Mouse (Mus musculus) urinary bladder, postnatal 36 days (tissue): ENCODE measurements at regions not wholly inside any gene's neighbourhood (a gene's known extent, or its start where the extent isn't known, plus 50 kb on each side); places are given as distances from the start of the nearest gene placed in this dataset.

Experiments used
- DNase-seq, 2 experiments: peaks; one replicate each; pipeline ENCODE4 v3.0.0; 2022; ENCODE audit warnings: low spot score in 2 of 2, mixed read lengths in 1 of 2

DNA sequence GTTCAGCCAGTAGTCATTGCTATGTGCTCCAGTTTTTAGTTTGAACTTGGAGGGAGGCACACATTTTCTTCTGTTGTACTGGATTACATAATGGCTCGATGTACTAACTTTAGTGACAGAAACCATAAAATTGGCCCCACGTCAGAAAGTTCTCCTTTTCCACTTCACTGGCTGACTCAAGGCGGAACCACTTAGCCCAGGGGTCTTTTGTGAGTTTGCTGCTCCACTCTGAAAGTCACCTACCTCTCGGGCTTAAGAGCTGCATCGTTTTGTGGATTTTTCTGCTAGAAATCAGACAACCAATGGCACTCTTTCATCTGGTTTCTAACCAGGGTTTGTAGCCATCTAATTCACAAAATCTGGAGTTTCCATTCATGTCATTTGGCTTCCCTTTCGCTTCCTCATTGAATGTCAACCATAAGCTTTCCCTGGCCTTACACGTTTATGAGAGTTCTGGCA, 304.8 kb upstream of the Cited2 start:
- DNase-seq: peak in 1 of 2 experiments; percentile 9

DNA sequence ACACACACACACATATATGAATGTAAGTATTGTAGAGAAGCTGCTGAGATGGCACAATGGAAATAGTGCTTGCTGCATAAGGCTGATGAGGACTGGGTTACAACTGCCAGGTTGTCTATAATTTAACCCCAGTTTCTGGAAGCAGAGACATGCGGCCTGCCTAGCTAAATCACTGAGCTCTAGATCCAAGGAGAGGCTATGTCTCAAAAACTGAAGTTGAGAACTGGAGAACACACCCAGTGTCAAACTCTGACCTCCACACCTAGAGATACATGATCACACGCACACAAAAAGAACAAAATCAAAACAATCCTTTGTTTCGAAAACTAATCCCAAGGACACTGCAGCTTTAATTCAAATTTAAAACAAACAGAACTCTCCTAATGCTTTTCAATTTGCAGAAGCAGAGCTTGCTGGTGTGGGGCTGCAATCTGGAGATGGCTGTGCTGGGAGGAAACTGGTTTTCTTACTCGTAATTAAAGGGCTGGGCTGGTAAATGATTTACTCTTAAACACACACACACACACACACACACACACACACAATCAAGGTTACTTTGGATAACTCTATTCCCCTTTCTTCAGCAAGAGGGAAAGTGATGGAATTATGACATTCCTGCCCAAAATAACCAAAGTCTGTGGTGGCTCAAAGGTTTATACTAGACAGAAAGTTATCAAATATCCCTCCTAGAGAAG, 299.3 kb upstream of the Cited2 start:
- DNase-seq: no peak

DNA sequence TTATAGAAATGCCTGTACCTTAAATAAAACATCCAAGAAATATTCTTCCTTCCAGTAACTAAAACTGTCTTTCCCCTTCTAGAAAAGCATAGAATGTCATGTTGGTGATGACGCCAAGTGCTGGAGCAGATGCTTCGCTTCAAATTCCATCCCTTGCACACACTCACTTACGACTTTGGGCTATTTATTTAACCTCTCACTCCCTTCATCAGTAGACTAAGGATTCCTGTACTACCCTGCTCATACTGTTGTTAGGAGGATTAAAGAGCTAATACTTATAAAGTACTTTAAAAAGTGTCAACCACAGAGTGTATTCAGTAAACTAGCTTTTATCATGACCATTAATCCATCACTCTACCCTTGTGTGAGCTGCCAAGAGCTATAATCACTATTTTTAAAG, 296.8 kb upstream of the Cited2 start:
- no peak for DNase-seq

DNA sequence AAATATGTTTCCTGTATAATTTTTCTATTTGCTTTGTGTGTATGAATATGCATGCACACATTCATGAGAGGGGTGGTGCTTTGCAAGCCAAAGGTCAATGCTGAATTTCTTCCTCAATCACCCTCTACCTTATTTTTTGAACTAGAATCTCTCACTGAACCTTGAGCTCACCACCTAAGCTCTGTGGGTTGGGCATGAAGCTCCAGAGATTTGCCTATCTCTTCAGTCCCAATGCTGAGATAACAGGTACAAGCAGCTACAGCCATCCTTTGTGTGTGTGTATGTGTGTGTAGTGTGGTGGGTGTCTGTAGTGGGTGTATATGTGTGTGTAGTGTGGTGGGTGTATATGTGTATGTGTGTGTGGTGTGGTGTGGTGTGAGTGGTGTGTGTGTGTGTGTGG, 295.7 kb upstream of the Cited2 start:
- DNase-seq: no peak

DNA sequence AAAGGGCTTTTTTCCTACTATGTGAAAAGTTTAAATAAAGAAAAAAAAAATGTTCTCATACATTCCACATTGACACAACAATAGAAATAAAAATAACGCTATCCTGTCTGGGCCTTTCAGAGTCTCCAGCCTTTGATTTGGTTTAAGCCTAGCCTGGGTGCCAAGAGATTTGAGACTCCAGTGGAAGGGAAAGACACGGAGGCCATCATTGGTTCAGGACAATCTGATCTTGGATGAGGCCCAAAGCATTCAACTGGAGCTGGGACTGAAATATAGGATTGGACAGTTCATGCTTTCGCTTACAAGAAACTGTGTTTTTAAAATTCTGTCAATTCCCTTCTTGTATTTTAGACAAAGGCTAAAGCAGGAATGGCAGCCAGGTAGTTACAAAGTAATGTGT, 294.7 kb upstream of the Cited2 start:
- DNase-seq: no peak

DNA sequence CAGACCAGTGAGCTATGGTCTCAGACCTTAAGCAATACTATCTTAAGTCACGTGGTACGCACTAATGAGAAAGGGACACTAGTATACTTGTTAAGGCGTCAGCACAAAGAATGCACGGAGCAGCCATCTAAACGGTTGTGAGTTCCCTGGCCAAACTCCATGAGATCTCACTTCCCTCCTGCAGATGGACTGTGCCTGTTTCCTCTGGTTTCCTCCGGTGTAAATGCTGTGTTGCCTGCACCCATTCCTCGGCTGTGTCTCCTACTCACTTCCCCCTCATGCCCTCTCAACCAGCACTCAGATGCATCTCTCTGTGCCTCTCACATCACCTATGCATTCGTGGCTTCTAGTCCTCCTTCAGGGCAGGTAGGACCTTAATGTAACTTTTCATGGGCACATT, 291.9 kb upstream of the Cited2 start:
- DNase-seq: no peak

DNA sequence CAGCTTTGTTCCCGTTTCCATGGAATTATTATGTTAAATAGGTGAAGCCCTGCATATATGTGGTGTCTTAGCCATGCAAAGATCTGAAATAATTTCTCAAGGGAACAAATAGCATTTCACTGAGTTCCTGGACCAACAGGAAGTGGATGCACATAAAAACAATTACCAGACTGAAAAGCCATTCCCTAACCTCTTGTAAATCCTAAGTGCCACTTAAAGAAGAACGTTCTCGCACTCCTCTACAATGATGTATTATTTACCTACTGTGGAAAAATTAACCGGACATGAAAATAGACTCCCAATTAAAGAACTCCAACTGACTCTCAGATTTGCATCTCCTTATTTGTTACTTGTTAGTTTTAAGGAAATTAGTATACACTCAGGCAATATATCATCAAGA, 288.9 kb upstream of the Cited2 start:
- no peak for DNase-seq

DNA sequence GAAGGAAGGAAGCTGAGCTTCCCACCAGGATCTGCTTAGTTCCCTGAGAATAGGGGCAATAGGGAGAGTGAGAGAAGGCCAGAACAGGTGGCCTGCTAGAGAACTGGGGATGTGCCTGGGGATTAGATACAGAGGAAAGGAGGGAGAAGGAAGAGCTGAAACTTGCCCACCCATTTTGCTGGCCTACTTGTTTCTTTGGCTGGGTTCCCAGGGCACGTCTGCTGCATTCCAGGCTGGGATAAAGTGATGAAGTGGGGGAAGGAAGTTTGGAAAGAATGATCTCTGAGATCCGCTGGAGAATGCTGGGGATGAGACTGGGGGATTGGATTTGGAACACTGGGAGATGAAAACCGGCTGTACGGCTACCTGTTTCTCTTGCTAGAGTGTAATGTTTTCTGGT, 272.8 kb upstream of the Cited2 start:
- DNase-seq: no peak

DNA sequence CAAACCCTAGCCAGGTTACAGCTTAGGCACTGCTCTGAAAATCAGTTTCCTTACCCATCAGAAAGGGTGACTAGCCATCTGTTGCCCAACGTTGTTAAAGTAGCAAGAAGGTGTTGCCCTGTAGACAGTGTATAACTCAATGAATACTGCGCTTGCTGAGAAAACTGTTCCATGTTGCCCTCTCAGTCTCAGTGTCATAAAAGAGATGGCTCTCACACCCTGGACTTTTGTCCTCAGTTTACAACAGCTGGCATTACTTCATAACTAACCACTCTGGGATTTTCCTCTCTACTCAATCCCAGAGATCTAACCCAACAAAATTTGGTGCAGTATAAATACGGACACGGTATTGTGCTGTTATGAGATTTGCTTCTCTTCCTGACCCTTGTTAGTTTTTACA, 252.1 kb upstream of the Cited2 start:
- no peak for DNase-seq

DNA sequence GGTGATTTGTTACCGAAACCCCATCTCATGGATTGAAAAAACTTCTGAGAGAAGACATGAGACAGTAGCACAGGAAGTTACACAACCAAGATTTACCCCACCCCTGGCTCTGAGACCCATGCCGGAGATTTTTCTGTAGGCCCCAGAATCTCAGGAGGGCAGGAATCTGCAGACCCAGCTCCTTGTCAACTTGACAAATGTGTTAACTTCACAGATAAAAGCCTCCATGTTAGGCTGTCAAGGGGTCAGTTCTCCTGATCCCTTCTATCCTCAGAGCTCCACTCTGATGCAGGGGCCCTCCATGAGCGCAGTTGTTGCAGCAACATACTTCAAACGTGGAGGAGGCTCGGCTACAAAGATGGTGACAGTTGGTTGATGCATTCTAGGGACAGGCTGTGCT, 250.5 kb upstream of the Cited2 start:
- DNase-seq: no peak

DNA sequence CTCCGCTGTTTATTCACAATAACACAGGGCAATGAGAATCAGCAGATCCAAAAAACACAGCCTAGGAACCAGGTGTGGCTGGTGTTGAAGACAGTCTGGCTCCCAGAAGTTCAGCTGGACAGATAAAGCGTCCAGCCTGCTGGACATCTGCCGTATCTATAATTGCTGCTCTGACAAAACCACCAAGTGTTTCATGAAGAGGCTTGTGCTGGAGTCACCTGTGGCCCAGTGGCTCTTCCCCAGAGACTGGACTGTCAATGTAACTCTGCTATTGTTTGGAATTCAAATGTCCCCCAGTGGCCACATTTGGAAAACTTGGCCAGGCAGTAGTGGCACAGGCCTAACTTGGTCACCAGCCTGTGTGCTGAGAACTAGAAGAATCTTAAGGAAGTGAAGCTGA, 247.0 kb upstream of the Cited2 start:
- no peak for DNase-seq

DNA sequence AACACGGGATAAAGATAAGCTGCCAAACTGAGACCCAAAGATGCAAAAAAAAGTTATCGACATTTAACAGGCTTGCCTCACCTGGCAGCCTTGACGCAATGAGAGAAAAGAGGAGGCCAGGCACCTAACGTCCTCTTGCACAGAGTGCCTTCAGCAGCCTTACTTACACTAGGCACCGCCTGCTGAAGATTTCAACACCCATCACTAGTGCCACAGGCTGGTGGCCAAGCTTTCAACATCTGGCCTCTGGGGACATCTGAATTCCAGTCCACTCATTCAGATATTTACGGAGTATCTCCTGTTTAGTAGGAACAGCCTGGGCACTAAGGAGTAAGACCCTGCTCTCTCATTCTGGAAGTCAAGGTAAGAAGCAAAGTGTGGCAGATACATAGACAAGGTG, 246.3 kb upstream of the Cited2 start:
- DNase-seq: peak in 1 of 2 experiments; percentile 68

DNA sequence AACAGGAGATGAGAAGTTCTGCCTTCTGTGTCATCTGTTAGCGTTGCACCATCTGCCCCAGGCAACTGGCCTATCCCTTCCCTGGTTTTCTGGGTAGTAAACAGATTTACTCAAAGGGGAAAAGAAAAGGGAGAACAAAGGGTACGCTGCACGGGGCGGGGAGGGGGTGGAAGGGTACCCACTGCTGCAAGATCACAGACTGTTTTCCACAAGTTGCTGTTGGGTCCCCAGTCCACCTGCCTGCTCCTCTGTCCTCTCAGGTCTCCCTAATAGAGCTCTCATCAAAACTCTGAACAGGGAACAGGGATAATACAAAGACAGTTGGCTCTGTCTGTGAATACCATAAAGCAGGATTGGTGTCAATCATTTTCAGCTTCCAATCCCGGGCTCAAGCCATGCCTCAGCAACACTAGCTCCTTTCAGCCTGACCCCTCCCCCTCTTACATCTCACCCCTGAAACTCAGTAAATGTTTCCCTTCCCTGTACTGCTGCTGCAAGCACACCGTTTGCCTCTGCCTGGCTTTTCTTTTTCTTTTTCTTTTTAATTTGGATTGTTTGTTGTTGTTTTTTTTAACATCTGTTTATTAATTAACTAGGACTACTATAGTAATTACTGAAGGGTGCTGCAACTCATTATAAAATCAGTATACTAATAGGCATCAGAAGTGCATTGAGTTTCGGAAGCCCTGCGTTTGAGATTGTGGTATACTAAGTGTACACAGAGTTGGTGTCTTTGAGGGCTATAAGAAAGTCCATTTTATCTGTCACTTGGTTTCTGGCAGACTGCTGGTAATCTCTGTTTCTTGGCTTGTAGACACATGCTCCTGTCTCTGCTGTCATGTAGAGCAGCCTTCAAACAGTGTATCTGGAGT, 244.0 kb upstream of the Cited2 start:
- DNase-seq: no peak

DNA sequence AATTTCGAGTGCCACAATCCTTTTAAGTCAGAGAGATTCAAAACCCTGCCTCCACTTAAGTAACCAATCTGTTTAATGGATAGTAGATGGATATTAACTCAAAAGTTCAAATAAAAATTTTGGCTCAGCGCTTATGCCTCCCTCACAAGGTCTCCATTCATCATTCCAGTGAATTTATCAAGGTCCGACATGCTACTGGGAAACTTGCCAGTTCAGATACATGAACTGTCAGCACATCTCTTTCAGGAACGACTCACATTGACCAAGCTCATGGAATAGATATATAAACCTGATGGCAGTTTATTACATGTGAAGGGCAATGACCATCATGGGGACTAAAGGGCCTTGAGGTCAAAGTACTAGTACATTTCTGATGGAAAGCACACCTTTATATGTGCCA, 240.3 kb upstream of the Cited2 start:
- DNase-seq: no peak

DNA sequence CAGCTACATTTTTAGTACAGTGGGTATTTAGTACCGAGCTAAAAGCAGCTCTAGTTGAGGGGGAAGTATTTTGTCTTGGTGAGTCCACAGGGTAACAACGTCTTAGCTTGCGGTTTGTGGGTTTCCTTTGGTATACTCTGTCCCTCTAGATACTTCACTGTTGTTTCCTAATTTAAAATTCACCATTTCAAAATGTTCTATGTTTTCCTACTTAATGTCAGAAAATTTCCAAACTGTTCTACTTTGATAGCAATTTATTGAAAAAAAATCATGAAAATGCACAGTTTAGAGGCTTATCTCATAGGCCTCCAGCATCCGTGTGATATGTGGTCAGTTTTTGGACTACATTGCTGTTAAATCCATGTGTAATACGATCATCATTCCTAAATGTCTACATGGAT, 238.0 kb upstream of the Cited2 start:
- DNase-seq: no peak

DNA sequence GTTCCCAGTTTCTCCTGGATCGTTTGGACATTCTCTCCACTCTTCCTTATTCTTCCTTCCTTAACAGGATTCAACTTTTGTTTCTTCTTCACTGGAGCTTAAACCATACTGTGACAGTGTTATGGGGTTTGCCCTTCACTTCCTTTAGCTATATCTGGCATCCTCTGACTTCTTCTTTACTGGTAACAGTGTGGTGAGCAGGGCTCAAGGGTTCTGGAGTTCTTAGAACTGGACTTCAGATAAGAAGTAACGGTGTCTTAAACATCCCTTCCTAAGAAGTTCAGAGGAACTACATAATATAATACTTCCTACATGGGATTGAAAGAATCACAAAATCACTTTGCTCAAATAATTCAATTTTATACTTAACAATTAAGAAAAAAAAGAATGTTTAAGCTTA, 237.5 kb upstream of the Cited2 start:
- no peak for DNase-seq

DNA sequence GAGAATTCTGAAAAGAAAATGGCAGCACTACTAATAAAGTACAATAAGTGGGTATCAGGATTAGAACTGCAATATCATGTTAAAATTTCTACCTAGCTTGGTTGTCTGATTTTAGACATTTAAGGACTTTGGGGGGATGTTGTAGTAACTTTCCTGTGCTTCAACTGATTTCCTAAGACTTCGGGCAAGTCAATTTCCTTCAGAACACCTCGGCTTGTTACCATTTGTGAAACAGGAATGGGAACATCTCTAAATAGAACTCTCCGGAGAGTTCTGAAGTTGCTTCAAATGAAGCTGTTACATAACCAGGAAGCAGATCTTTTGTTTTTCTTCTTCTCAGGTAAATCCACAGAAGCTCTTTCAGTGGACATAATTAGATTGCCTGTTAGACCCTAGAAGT, 237.0 kb upstream of the Cited2 start:
- no peak for DNase-seq

DNA sequence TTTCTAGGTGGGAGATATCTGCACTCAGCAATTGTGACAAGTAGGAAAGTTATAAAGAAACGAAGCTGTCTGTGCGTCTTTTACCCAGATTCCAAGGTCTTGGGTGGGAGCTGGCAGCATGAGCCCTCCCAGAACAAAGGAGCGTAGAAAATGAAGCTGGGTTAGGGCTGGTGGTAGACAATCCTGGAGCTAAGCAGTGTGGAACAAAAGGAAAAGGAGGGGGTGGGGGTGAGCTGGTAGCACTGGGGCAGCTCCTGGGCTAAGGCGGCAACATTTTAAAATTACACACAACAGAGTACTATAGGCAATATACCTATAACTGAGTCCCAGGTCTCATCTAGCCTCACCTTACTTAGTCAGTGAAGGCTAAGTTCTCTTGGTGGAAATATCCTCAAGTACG, 235.6 kb upstream of the Cited2 start:
- no peak for DNase-seq

DNA sequence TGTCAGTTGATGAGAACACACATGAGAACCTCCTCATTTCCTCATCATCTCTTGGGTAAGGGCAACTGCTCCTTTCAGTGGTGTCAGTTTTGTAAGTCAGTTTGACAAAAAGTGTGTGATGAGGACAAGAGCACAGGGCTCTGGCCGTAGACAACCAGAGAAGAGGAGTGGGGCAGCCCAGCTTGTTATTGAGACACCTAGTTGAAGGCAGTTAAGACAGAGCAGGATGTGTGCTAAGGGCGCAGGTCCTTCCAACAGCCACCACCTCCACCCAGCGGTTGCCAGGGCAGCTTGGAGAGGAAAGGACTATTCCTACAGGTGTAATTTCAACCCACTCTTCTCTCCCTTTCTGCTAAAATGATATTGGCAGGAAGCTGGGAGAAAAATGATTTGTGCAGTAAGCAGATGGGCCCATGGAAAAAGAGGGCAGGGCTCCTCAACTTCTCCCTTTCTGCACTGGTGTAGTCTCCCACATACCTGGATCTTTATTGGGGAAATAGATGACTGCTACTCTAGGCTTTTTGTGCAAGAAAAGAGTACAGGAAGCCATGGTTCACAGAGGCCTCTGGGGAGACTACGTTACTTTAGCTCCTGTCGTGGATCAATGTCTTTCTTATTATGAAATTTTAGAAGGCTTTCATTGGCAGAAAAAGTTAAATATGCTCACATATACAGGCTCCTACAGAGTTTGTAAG, 231.3 kb upstream of the Cited2 start:
- no peak for DNase-seq

DNA sequence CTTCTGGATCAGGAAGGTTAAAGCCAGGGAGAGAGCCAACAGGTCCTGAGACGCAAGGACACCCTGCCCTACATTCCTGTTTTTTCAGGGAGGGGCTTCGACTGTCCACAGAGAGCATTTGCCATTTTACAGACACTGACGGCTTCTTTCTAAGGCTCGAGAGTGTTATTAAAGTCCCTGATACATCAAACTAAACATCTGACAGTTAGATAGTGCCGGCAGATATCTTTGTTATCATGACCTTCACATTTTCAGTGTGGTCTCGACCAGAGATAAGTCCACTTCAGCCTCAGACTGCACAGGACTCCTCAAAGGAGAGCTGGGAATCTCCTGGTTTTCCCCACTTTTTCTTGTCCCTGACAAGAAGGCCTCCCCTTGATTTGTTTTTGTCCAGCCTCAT, 229.9 kb upstream of the Cited2 start:
- DNase-seq: no peak

DNA sequence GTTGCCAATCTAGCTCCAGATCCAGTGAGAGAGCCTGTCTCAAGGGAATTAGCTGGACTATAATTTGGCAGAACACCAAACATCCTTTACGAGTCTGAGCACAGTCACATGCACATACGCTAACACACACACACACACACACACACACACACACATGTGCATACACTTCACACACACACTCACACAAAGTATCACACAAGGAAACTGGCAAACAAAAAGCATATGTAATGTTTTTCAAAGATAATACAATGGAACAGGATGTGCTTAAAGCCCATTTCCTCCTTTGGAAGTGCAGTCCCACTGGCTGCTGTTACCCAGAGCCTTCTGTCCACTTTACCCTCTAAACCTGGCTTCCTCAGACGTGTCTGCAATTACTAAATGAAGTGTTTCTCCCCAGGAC, 226.2 kb upstream of the Cited2 start:
- no peak for DNase-seq

DNA sequence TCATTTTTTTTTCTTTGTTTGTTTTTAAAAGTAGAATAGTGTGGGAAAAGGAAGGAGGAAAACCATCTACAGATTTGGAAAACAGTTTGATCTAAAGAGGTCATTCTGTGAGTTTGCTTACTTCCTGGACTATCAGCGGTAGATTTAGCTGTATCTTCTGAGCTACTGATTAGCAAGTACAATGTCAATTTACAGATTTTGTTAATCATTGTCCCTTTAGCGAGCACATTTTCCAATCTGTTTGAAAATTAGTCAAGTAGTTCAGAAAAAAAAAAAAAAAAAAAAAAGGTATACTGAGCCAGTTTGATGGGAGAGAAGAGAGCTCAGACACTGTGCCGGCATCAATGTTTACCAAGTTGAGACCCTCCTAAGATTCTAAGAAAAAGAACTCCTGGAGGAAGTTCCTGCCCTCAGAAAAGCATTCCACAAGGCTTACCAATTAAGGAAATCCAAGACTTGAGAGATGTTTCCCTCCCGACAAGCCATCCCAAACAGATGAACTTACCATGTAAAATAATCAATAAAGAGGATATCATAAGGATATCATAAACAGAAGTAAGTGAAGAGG, 212.3 kb upstream of the Cited2 start:
- no peak for DNase-seq
